Mouse (Mus musculus) CD4-positive, CD25-positive, alpha-beta regulatory T cell, adult 4 months (primary cell): Measurements from ENCODE around the gene Gzmk. TPM values are rescaled to one million over a fixed set of nuclear protein-coding genes. Genes with fewer than 3 reads are reported as not detected.

Experiments
- ATAC-seq: one replicate; pipeline ENCODE4 v1.8.0; 2017
- polyA plus RNA-seq, 2 experiments: library from polyadenylated mRNA; unstranded; fragments of 100-300 nt; shearing (Covaris generic); gene quantifications; one replicate each; pipeline ENCODE4 v1.2.1; 2017

The Gzmk gene
- polyA plus RNA-seq, 2 experiments from 2014 or later: 0.77 TPM; not detected in 1

DNA sequence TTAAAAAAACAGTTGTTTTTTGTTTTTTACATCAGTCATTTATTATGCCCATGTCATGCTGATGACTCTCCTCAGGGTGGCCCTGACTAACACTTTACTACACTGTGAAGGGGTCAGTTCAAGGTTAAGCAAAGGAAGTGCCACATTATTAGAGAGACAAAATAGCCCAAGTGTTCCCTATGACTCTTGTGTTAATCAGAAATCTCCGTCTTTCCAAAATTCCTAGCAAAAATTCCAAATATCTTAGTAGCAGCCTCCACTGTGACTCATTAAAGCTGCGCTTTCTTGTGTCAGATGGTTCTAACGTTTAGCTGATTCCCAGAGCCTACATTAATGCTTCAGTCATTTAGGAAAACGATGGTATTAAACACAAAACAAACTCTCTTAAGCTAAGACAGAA is 23.5 kb downstream of the Gzmk start:
- ATAC-seq: no peak

DNA sequence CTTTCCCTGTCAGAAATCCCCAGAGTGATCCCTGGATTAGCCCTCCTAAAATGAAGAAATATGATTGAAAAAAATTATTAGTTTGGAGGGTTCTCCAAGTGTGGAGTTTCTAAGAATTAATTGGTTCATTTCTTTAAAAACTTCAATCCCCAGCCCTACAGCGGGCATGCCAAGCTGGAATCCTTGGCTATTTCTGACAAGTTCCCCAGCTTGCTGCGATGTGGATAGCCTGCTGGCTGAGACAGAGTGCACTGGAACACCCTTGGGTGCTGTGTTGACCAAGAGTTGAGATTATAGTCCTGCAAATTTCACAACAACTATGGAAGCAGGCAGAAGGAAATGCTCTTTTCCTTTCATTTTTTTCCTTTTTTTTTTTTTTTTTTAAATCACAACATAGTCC is 24.1 kb downstream of the Gzmk start:
- no peak for ATAC-seq

GRCm38 (mm10) chr13:113200726-113201125 is 25.0 kb downstream of the Gzmk start:
- no peak for ATAC-seq

DNA sequence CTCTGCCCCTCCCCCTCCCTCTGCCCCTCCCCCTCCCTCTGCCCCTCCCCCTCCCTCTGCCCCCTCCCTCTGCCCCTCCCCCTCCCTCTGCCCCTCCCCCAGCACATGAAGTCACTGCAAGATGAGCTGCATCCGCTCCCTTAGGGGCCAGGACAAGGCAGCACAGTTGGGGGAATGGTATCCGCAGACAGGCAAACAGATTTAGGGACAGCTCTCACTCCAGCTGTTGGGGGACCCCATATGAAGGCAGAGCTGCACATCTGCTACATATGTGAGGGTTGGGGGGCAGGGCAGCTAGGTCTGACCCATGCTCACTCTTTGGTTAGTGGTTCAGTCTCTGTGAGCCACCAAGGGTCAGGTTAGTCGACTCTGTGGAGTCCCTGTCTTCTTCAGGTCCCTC is 26.4 kb downstream of the Gzmk start:
- no peak for ATAC-seq

GRCm38 (mm10) chr13:113197872-113198502 is 27.7 kb downstream of the Gzmk start:
- ATAC-seq: peak; percentile 97

GRCm38 (mm10) chr13:113196808-113197674 is 28.7 kb downstream of the Gzmk start:
- peak; percentile 6 for ATAC-seq

DNA sequence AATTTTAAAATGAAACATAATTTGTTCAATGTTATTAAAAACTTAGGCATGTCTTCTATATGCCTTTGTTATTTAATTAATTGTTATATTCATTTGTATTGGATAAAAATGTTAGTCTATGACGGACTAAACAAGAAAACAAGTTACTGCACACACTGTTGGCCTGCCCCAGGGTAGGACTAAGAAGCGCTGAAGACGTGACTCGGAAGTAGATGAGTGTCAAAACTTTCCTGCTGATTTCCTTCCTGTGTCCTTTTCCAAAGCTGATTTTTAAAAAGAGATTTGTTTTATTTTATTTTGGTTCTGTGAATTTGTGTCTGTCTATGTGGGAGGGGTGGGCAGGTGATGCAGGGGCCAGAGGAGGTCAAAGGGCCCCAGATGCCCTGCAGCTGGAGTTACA is 42.0 kb downstream of the Gzmk start:
- peak; percentile 58 for ATAC-seq

- peak; percentile 85 for ATAC-seq
Measured at GRCm38 (mm10) chr13:113183310-113183709, 42.4 kb downstream of the Gzmk start.

DNA sequence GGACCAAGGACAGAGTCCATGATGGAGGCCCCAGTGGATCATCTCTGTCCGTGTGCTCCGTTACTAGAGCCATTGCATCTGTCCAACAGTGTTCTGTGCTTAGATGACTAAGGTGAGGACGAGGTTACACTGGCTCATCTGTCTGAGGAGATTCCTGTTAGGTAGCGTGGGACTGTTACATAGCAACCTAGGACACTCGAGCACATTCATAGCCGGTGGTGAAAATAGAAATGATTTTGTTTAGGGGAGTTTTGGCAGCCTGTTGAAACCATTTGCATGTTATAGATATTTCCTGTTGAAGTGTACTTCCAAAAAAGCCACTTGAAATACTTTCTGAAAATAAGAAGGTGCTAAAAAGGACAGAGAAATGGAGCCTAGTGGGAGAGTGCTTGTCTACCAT is 51.5 kb downstream of the Gzmk start:
- no peak for ATAC-seq

GRCm38 (mm10) chr13:113170256-113170655 is 55.5 kb downstream of the Gzmk start:
- peak; percentile 80 for ATAC-seq

DNA sequence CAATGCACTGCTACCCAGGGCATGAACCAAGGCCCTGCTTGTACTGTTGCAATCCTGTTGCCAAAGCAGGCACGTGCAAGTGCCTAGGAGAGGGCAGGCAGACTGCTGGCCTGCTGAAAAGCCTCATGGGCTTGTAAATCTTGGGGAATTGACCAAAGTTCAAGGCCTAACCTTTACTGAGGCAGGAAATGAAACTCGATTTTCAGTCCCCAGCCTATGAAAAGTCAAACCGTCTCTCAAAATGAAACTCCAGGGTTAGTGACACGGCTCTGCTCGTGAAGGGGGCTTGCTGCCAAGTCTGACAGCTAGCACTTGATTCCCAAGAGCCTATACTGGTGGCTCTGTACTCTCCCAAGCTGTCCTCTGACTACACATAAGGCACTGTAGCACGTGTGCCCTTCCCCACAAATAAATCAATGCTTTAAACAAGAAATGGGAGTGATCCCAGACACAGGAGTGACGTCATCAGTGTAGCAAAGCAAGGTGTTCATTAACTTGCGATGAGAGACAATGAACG is 57.6 kb downstream of the Gzmk start:
- ATAC-seq: peak; percentile 21

- ATAC-seq: no peak
Measured at GRCm38 (mm10) chr13:113164252-113165005, 61.3 kb downstream of the Gzmk start.

GRCm38 (mm10) chr13:113151556-113151955 is 74.2 kb downstream of the Gzmk start:
- ATAC-seq: no peak

DNA sequence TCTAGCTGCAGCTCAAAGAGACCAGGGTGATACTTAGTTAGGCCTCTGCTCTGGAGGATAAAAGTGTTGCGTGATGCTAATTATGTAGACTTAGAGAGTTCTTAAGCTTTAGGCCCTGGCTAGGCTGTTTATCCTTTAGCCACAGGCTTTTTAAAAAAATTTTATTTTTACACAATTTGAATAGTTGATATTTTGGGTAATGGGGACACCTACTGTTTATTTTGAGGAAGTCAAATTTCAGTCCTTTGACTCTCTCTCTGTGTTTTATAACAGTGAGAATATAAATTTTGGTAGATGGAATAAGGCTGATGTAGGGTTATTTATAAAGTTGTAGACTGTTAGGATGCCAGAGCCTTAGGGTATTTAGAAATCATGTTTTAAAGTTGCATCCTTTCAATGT is 86.1 kb downstream of the Gzmk start:
- no peak for ATAC-seq

DNA sequence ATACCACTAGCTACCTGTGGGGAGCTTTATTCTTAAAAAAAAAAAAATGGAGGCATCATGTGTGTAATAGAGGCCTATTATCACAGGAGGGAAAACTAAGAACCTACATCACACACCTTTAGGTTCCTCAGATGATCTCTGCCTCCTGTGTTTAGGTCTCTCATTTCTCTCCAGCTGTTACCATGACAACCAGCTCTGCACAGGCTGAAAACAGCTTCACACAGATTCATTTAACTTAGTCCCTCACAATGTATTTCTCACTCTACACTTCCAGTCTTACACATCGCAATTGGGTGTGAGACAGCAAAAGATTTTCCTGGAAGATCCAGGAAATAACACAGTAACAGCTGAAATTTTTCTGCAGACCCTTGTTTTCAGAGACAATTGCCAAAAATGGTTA is 95.7 kb downstream of the Gzmk start:
- no peak for ATAC-seq

Other genes starting within 250 kb of the Gzmk start
- gene Ccno, start 238.1 kb downstream of the Gzmk start, polyA plus RNA-seq: not detected
- under 1 TPM in 1 of 2 experiments, not detected in 1; 0.13 TPM for gene Mcidas, start 232.1 kb downstream of the Gzmk start, polyA plus RNA-seq
- not detected for gene Cdc20b, start 190.8 kb downstream of the Gzmk start, polyA plus RNA-seq
- not detected for gene Gpx8, start 179.5 kb downstream of the Gzmk start, polyA plus RNA-seq
- gene Gzma, start 124.9 kb downstream of the Gzmk start, polyA plus RNA-seq: 1 to 10 TPM; 4.9 to 5.0 TPM
- not detected for gene Esm1, start 16.2 kb downstream of the Gzmk start, polyA plus RNA-seq
- gene BC067074, start 67.3 kb upstream of the Gzmk start, polyA plus RNA-seq: not detected